In genomic region chr4:156235808-156236533, GRCm38 (mm10) we compare ENCODE assay signal across 8 mouse cellular contexts. TPM values are rescaled to one million over a fixed set of nuclear protein-coding genes. Genes with fewer than 3 reads are reported as not detected.
A peak's percentile ranks its signal among the peaks of the same experiment; 100 is the strongest.
DNase-seq lines count a peak whose midpoint lies in the region; ATAC-seq and TF ChIP-seq lines count a peak whose summit lies in the region.

Noc2l (plus strand) TSS chr4:156236010.

- under 1% methylated on average over 90 of the region's 90 CpGs for WGBS in cerebellum, adult 2 months
- under 1% methylated on average over 90 of the region's 90 CpGs for WGBS in hindbrain, embryonic 10.5 days
- WGBS in lung, postnatal 0 days = under 1% methylated on average over 80 of the region's 90 CpGs

- no peak; a peak in 1 of 4 replicates for TF ChIP-seq EP300 in MEL (IDR thresholded peaks at IDR 0.05; ENCODE audit: low read depth in 1 of 2, low read length in 2 of 2)
- no peak for TF ChIP-seq EP300 in lung, postnatal 0 days (IDR thresholded peaks at IDR 0.05)

- H3K27ac ChIP-seq in MEL (ENCODE audit: control insufficient read depth, low read depth, low read length) = peak within 1 kb of the TSS; percentile 96
- peak within 1 kb of the TSS; percentile 87 for H3K27ac ChIP-seq in cerebellum, adult 2 months (ENCODE audit: insufficient read depth, low read length)
- peak within 1 kb of the TSS; percentile 93 for H3K27ac ChIP-seq in hindbrain, embryonic 10.5 days
- H3K27ac ChIP-seq in lung, postnatal 0 days (ENCODE audit: low read length) = peak within 1 kb of the TSS; percentile 77

- peak; percentile 81 to 89; a peak in 3 of 4 replicates for TF ChIP-seq POLR2A in MEL (IDR thresholded peaks at IDR 0.05; ENCODE audit: control insufficient read depth in 1 of 2, insufficient read depth in 1 of 2, low read depth in 1 of 2, low read length in 2 of 2, poor library complexity in 1 of 2)
- peak; percentile 77 for TF ChIP-seq POLR2A in cerebellum, adult 2 months (IDR thresholded peaks at IDR 0.05; ENCODE audit: borderline replicate concordance, insufficient read depth, low read length)

- H3K79me2 ChIP-seq in MEL (ENCODE audit: control insufficient read depth, insufficient read depth, low read length, poor library complexity) = peaks cover 46% of the 10 kb centered on the region

- peak within 1 kb of the TSS; percentile 91 to 96 for H3K4me3 ChIP-seq in MEL (ENCODE audit: control insufficient read depth in 1 of 2, insufficient read depth in 1 of 2, low read depth in 2 of 2, low read length in 2 of 2)
- H3K4me3 ChIP-seq in cerebellum, adult 2 months (replicated peaks; ENCODE audit: insufficient read depth, low read depth, low read length) = peak within 1 kb of the TSS; percentile 78
- peak within 1 kb of the TSS; percentile 94 for H3K4me3 ChIP-seq in hindbrain, embryonic 10.5 days
- H3K4me3 ChIP-seq in lung, postnatal 0 days (ENCODE audit: low read depth, low read length) = peak within 1 kb of the TSS; percentile 79

- H3K4me1 ChIP-seq in MEL (ENCODE audit: control insufficient read depth in 1 of 2, insufficient read depth in 2 of 2, low read length in 2 of 2) = peaks cover 2 to 6% of the 10 kb centered on the region in 2 experiments; a peak in 2 of 4 replicates
- H3K4me1 ChIP-seq in cerebellum, adult 2 months (ENCODE audit: control insufficient read depth, insufficient read depth, low read length) = peaks cover 3% of the 10 kb centered on the region; the same call in 1 of the 2 replicates
- peaks cover 30% of the 10 kb centered on the region for H3K4me1 ChIP-seq in hindbrain, embryonic 10.5 days (replicated peaks)
- peaks cover 7% of the 10 kb centered on the region; the same call in 1 of the 2 replicates for H3K4me1 ChIP-seq in lung, postnatal 0 days (ENCODE audit: insufficient read depth, low read depth, low read length)

- no peak; a peak in 1 of 6 replicates for TF ChIP-seq CTCF in MEL (IDR thresholded peaks at IDR 0.05 in 2 of 3, conservative IDR thresholded peaks at IDR 0.05 in 1 of 3; ENCODE audit: control insufficient read depth in 1 of 3, insufficient read depth in 1 of 3, low read depth in 2 of 3, low read length in 3 of 3, poor library complexity in 1 of 3, severe bottlenecking in 1 of 3)
- TF ChIP-seq CTCF in cerebellum, adult 2 months (IDR thresholded peaks at IDR 0.05; ENCODE audit: borderline replicate concordance, insufficient read depth, low read depth, low read length) = no peak
- TF ChIP-seq CTCF in lung, postnatal 0 days (IDR thresholded peaks at IDR 0.05) = peak; percentile 25; the same call in 1 of the 2 replicates

- peak within 1 kb of the TSS; percentile 94 for H3K4me2 ChIP-seq in lung, postnatal 0 days (replicated peaks; ENCODE audit: low read depth, low read length)

- DNase-seq in MEL (ENCODE audit: low read depth, low spot score) = peak; percentile 94
- peak; percentile 92 to 93 for DNase-seq in cerebellum, adult 2 months
- peak; percentile 94 for DNase-seq in hindbrain, embryonic 10.5 days (ENCODE audit: low spot score)
- peak; percentile 88 for DNase-seq in layer of hippocampus, adult 9-11 months
- peak; percentile 96 for DNase-seq in lung, postnatal 0 days (ENCODE audit: low spot score)
- DNase-seq in ovary, postnatal 14 days (ENCODE audit: low spot score) = peak; percentile 77
- peak; percentile 93 for DNase-seq in thymus, postnatal 14 days

- TF ChIP-seq RAD21 in MEL (IDR thresholded peaks at IDR 0.05; ENCODE audit: low read depth, low read length) = no peak

- H3K9me3 ChIP-seq in MEL (replicated peaks; ENCODE audit: insufficient read depth, low read length) = no peaks in the 10 kb centered on the region
- H3K9me3 ChIP-seq in hindbrain, embryonic 10.5 days = no peaks in the 10 kb centered on the region
- no peaks in the 10 kb centered on the region for H3K9me3 ChIP-seq in lung, postnatal 0 days (ENCODE audit: low read length)

- H3K27me3 ChIP-seq in MEL (ENCODE audit: control insufficient read depth in 1 of 2, insufficient read depth in 2 of 2, low read length in 2 of 2) = no peaks in the 10 kb centered on the region
- H3K27me3 ChIP-seq in cerebellum, adult 2 months (ENCODE audit: control insufficient read depth, insufficient read depth, low read length) = no peaks in the 10 kb centered on the region
- H3K27me3 ChIP-seq in hindbrain, embryonic 10.5 days (ENCODE audit: insufficient read depth, poor library complexity, severe bottlenecking) = no peaks in the 10 kb centered on the region
- no peaks in the 10 kb centered on the region for H3K27me3 ChIP-seq in lung, postnatal 0 days (replicated peaks; ENCODE audit: insufficient read depth, low read length)

- H3K36me3 ChIP-seq in MEL (ENCODE audit: control insufficient read depth in 1 of 2, insufficient read depth in 2 of 2, low read length in 2 of 2) = peaks cover 8 to 19% of the 10 kb centered on the region in 2 experiments
- peaks cover 65% of the 10 kb centered on the region for H3K36me3 ChIP-seq in hindbrain, embryonic 10.5 days
- peaks cover 20% of the 10 kb centered on the region; the same call in 1 of the 2 replicates for H3K36me3 ChIP-seq in lung, postnatal 0 days (ENCODE audit: insufficient read depth, low read length)

- ATAC-seq in frontal cortex, adult (ENCODE audit: low TSS enrichment) = peak; percentile 84
- ATAC-seq in lung, postnatal 0 days = peak; percentile 95

- H3K9ac ChIP-seq in MEL (ENCODE audit: control insufficient read depth, low read depth, low read length, poor library complexity, severe bottlenecking) = peak within 1 kb of the TSS; percentile 96
- peak within 1 kb of the TSS; percentile 41 for H3K9ac ChIP-seq in lung, postnatal 0 days (replicated peaks; ENCODE audit: low read depth)

TF ChIP-seq in MEL, 35 proteins besides CTCF, POLR2A, EP300 and RAD21 (continues in another document):
- 0 out of 2 replicates have a peak, but pooled peaks have one; percentile 43 for TF ChIP-seq USF1 (IDR thresholded peaks at IDR 0.05; ENCODE audit: low read depth, low read length)
- 0 out of 2 replicates have a peak, but pooled peaks have one; percentile 23 for TF ChIP-seq CHD1 (IDR thresholded peaks at IDR 0.05; ENCODE audit: low read depth, low read length)
- no peak for TF ChIP-seq JUND (IDR thresholded peaks at IDR 0.05; ENCODE audit: low read depth, low read length)
- peak; percentile 48; the same call in 1 of the 2 replicates for TF ChIP-seq TBP (IDR thresholded peaks at IDR 0.05; ENCODE audit: low read depth, low read length)
- no peak for TF ChIP-seq GABPA (IDR thresholded peaks at IDR 0.05; ENCODE audit: low read depth, low read length)
- TF ChIP-seq ZNF384 (IDR thresholded peaks at IDR 0.05; ENCODE audit: low read depth, low read length) = no peak
- peak; percentile 86 for TF ChIP-seq ELF1 (IDR thresholded peaks at IDR 0.05; ENCODE audit: low read depth, low read length)
- TF ChIP-seq HCFC1 (IDR thresholded peaks at IDR 0.05; ENCODE audit: low read depth, low read length) = peak; percentile 90
- no peak for TF ChIP-seq MAFK (IDR thresholded peaks at IDR 0.05; ENCODE audit: borderline replicate concordance, low read depth, low read length)
- 0 out of 2 replicates have a peak, but pooled peaks have one; percentile 17 for TF ChIP-seq BHLHE40 (IDR thresholded peaks at IDR 0.05; ENCODE audit: borderline replicate concordance, low read depth, low read length)
- TF ChIP-seq NELFE (IDR thresholded peaks at IDR 0.05; ENCODE audit: low read depth, low read length) = peak; percentile 76; the same call in 1 of the 2 replicates
- TF ChIP-seq KAT2A (conservative IDR thresholded peaks at IDR 0.05; ENCODE audit: low read depth, low read length) = peak; percentile 80; the same call in 1 of the 2 replicates
- 0 out of 2 replicates have a peak, but pooled peaks have one; percentile 56 for TF ChIP-seq UBTF (IDR thresholded peaks at IDR 0.05; ENCODE audit: borderline replicate concordance, insufficient read depth, low read depth, low read length)
- TF ChIP-seq POLR2AphosphoS5 (IDR thresholded peaks at IDR 0.05; ENCODE audit: borderline replicate concordance, low read depth, low read length) = no peak
- TF ChIP-seq MAX (IDR thresholded peaks at IDR 0.05; ENCODE audit: low read length) = peak; percentile 90
- TF ChIP-seq NRF1 (IDR thresholded peaks at IDR 0.05; ENCODE audit: insufficient read depth, low read depth, low read length, poor library complexity, severe bottlenecking) = no peak
- peak; percentile 15; the same call in 1 of the 2 replicates for TF ChIP-seq MYB (IDR thresholded peaks at IDR 0.05; ENCODE audit: low read depth, low read length)
- no peak for TF ChIP-seq ZKSCAN1 (IDR thresholded peaks at IDR 0.05; ENCODE audit: low read depth, low read length)
- TF ChIP-seq MYC (IDR thresholded peaks at IDR 0.05; ENCODE audit: low read depth, low read length) = peak; percentile 86
- TF ChIP-seq MEF2A (IDR thresholded peaks at IDR 0.05; ENCODE audit: extremely low read depth, insufficient replicate concordance, low read depth, low read length, poor library complexity, severe bottlenecking) = no peak
- no peak; the same call in 1 of the 2 replicates for TF ChIP-seq SMC3 (IDR thresholded peaks at IDR 0.05; ENCODE audit: low read depth, low read length)
- TF ChIP-seq ZC3H11A (IDR thresholded peaks at IDR 0.05; ENCODE audit: low read depth, low read length) = no peak
- no peak for TF ChIP-seq USF2 (IDR thresholded peaks at IDR 0.05; ENCODE audit: borderline replicate concordance in 1 of 2, insufficient read depth in 1 of 2, low read depth in 1 of 2, low read length in 2 of 2)
- TF ChIP-seq TCF12 (IDR thresholded peaks at IDR 0.05; ENCODE audit: low read depth, low read length) = peak; percentile 57
- peak; percentile 94 for TF ChIP-seq SIN3A (IDR thresholded peaks at IDR 0.05; ENCODE audit: low read length)
- TF ChIP-seq E2F4 (IDR thresholded peaks at IDR 0.05; ENCODE audit: borderline replicate concordance, low read depth, low read length) = 0 out of 2 replicates have a peak, but pooled peaks have one; percentile 16
- TF ChIP-seq ZMIZ1 (IDR thresholded peaks at IDR 0.05; ENCODE audit: low read depth, low read length) = peak; percentile 74; the same call in 1 of the 2 replicates
- TF ChIP-seq CHD2 (IDR thresholded peaks at IDR 0.05; ENCODE audit: low read length) = no peak
- TF ChIP-seq TAL1 (IDR thresholded peaks at IDR 0.05; ENCODE audit: low read length) = no peak
- TF ChIP-seq RCOR1 (IDR thresholded peaks at IDR 0.05; ENCODE audit: low read depth, low read length) = no peak
- TF ChIP-seq GATA1 (IDR thresholded peaks at IDR 0.05; ENCODE audit: low read depth, low read length) = no peak

RNA-seq across cellular contexts. Expression of gene Noc2l, which starts in this region (rescaled TPM):
- total RNA-seq in MEL (2012; rRNA removed) = 164 and 172 TPM in 2 replicates
- polyA plus RNA-seq in MEL (2012; ENCODE audit: insufficient read depth in 1 of 2, insufficient read length in 2 of 2, low read depth in 1 of 2, low replicate concordance in 2 of 2, missing spikeins in 1 of 2) = 100 to 1,000 TPM; 122 to 234 TPM
- polyA plus RNA-seq in cerebellum, adult 2 months (2012; rRNA removed) = 73.5 and 75.9 TPM in 2 replicates
- polyA plus RNA-seq in hindbrain, embryonic 10.5 days (2016; fragmentation: Nextera tagmentation; extraction: Ambion mirVana) = 91.4 and 108 TPM in 2 replicates
- 18.7 and 19.8 TPM in 2 replicates for polyA plus RNA-seq in lung, postnatal 0 days (2015; fragmentation: Nextera tagmentation; extraction: Ambion mirVana)

Comparison
In these comparisons a context has a peak if more than half of its experiments do, and no peak if none do; other contexts are left out.
1. Peak in every context shown above with its lines: DNase-seq, ATAC-seq, H3K4me3 ChIP-seq and H3K27ac ChIP-seq.